Mouse (Mus musculus): ENCODE measurements at regions not wholly inside any gene's neighbourhood (a gene's known extent, or its start where the extent isn't known, plus 50 kb on each side); places are given as distances from the start of the nearest gene placed in this dataset.

DNA sequence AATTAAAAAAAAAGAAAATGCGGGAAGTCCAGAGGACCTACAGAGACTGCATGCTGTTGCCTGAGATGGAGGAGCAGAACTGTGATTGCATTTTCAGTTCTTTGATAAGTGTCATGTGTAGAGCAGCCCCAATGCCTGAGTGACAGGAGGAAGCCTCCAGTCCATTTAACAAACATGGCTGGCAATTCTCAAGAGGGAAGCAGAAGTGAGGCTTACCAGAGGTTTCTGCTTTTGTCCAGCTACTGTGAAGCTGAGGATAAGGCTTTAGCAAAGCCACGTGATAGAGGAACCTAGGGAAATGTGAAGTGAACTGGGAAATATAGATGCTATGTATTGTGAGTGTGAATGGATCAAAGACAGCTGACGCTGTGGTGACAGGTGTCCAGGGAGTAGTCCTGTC is 56.6 kb downstream of the Sucnr1 start:
- no peak for DNase-seq (ENCODE audit: low spot score in 2 of 2)

DNA sequence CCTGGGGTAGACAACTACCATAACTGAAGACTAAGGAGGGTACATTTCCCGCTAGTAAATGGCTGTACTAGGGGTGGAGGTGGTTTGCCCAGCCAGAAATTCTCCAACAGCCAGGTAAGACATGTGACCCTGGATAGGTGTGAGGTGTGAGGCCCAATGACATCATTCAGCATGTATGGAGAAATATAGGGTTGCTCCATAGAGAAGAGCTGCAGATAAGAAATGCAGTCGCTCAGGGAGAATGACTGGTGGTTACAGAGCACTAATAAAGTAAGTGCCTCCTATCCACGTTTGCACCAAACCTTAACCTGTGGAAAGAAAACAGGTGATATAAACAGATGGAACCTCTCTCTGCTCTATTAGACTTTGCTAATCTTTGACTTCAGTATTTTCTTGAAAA is 78.2 kb downstream of the Sucnr1 start:
- no peak for DNase-seq (ENCODE audit: low spot score in 2 of 2)

DNA sequence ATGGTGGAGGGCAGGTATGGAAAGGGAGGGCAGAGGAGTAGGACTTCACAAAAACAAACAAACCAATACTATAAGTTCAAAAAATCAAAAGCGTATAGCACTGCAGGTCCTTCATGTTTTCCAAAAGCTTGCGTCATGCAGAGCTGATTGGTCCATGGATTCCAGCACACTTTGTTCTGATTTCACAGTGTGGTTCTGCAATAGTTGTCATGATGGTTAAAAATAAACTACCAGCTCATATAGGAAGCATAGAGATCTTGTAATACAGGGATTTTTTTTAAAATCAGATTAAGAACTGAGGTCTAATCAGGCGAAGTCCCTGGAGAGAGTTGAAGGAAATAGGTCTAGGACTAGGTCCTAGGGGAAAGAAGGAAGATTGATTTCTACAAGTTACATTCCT is 86.0 kb downstream of the Sucnr1 start:
- DNase-seq (ENCODE audit: low spot score in 2 of 2) = no peak

DNA sequence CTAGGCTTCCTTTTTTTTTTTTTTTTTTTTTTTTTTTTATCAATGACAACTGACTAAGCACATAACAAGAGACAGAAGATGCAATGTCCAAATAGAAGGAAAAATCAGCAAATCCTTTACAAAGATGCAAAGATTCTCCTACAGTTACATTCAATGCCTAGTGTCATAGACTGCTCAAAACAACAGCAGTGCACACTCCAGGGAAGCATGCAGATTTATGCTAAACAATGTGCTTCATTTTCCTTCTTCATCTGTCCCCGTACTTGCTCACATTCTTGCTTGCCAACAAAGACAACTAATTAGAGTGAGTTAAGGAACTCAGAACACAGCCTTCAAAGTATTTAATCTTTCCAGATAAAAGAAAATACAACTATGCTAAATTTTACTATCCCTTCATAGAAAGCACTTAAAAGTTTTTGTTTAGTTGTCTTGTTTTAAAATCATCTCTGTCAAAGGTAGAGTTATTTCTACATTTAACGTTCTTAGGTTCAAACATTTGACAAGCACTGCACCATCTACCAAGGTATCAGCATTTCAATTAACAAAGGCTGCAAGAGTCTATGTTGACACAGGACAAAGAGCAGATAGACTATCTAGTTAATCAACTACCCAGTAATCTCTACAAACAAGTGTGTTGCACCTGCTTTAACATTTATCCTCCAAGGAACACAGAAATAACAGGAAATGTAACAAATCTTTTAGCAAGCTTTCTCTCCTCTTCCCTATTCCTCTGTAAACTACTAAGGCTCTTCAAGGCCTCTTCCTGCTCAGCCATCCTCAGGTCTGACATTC is 86.7 kb downstream of the Sucnr1 start:
- DNase-seq (ENCODE audit: low spot score in 2 of 2) = no peak

DNA sequence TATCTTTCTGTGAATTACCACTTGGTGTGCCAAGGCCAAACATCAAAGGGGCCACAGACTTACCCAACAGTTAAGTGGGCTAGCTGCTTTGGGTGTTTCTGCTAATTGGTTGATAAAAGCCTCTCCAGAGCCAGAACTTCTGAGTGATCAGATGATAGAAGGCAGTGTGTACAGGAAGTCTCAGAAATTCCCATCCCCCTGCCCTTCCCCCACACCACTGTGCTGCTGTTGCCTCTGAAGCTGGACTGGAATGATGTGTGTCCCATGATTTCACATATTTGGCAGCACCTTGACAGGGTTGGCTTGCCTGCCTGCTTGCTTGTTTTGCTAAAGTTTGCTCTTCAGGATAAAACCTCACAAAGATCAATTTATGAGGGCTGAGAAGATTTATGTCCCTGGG is 87.9 kb downstream of the Sucnr1 start:
- DNase-seq (ENCODE audit: low spot score in 2 of 2) = no peak

DNA sequence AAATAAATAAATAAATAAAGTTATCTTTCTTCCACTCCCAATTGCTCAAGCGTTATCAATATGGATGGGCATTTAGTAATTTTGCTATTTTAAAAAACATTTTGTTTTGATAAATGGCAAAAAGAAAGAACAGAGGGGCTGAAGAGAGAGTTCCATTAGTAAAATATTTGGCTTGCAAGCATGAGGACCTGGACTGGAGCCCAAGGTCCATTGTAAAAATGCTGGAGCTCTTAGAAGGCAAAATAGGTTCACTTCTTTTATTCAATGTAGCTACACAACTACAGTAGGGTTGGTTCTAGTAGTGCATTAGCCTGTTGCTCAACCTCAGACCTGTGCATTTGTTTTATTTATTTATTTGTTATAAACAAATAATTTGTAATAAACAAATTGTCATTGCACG is 102.8 kb downstream of the Sucnr1 start:
- no peak for DNase-seq (ENCODE audit: low spot score in 2 of 2)

DNA sequence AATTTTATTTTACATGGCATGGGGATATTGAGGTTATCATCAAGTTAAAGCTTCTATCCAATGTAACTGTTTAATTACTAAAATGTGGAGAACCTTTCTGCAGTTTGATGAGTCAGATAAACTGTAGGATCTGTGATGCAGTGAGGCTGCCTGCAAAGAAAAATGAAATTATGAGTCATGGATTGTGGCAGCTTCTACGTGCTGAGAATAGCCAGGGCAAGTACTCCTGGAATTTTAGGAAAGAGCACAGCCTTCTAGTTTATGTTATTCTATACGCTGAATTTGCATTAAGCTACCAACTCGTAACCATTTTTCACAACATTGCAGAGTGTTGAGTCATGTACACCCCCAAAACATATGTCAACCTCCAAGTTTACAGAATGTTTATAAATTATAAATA is 114.4 kb downstream of the Sucnr1 start:
- peak; percentile 8 to 33 for DNase-seq (ENCODE audit: low spot score in 2 of 2)

DNA sequence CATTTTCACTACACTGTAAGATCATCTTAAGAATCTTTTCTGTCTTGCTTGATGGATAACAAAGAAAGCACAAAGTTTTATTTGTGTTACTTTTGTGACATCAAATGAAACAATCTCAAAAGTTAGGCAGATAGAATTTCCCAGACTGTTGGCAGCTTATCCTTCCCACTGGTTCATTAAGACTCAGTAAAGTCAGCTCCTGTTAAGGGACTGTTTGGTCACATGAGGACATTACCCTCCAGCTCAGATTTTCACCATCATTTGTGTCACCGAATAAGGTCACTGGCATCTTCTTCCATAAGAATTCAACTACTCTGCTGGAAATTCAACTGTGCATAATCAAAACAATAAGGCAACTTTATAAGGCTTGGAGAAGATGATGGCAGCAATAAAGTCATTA is 126.3 kb downstream of the Sucnr1 start:
- no peak for DNase-seq (ENCODE audit: low spot score in 2 of 2)

DNA sequence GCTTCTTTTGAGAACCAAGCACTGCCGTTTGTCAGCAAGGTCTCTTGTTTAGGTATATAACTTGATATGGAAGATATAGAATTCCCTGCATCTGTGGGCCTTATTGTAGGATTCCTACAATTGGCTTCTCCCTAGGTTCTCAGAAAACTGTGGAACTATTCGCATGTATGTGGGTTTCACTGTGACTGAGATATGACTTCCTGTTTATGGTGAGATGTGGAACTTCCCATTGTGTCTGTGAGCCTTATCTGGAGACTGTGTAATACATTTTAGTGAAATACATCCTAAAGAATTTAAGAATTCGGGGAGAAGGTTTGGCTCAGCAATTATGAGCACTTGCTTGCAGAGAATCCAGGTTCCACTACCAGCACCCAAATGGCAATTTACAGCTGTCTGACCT is 137.3 kb downstream of the Sucnr1 start:
- DNase-seq (ENCODE audit: low spot score in 2 of 2) = no peak

DNA sequence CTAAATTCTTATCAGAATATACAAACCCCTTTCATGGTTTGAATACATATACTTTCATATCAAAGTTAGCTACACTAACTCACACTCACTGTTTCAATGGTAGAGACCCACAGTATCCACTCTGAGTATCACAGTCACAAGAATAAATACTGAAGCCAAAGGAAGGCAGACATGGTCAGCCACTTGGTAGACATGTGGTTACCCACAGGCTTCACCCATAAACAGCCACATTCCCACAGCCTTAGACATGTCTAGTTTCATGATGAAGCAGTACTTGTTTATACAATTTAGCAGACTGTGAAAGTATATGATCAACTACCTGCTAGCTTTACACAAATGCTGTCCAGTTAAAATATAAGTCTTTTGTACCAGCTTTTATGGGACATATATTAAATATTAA is 159.0 kb downstream of the Sucnr1 start:
- no peak for DNase-seq (ENCODE audit: low spot score in 2 of 2)

DNA sequence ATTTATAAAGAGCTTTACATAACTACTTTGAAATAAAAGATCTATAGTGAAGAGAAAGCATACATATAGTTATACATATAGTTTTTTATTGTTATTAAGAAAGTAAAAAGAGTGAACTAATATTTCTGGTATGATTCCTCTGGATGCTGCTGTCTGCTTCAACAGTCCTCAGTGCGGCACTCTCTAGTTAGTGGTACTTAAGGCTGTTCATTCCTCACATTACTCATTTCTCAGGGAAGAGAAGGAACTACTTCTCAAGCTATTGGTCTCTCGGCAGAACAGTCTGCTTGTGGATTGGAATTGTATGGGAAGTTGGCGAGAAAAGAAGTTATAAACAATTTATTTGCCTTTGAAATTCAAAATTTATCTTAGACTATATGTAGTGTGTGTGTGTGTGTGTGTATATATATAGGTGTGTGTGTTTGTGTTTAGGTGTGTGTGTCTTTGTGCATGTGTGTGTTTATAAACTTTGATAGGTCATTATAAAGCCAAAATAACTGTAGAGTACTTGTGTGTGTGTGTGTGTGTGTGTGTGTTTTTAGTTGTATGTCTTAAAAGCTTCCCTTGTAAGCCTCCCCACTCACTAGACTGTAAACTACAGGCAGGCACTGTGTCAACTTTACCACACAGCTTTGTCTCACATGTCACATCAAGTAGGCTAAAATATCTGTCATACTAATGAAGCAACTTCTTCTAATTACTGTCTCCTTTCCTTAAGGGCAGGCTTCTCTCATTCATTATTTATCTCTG is 185.2 kb downstream of the Sucnr1 start:
- no peak for DNase-seq (ENCODE audit: low spot score in 2 of 2)

DNA sequence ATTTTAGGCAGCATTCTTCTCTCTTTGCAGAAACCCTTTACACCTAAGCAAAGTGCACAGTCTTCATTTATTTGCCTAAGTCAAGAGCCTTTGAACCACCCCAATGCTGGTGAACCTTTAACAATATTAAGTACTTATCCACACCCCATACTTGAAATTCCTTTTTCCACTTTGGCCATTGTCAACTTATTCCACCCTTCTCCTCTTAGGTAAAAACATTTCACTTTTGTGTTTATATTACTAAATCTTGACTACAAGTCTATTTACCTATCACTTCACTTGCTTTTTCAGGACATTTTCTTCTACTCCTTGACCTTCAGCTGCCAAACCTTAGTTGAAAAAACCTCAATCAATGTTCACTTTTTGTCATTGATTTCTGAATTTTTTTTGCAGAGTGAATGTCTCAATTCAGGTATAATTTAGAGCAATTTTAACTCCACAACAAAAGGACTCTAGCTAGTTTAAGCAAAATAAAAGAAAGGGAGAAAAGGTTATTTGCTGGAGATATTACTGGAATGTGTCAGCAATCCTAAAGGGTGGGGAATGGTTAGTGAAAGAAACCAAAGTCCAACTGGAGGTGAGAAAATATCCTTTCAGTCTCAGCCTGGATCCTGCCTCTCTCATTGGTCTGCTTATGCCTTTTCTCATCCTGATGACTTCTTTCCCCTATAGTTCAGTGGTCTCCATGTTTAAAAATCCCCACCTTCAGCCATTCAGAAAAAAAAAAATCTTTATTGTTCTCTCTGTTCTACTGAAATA is 185.9 kb downstream of the Sucnr1 start:
- DNase-seq (ENCODE audit: low spot score in 2 of 2) = no peak

DNA sequence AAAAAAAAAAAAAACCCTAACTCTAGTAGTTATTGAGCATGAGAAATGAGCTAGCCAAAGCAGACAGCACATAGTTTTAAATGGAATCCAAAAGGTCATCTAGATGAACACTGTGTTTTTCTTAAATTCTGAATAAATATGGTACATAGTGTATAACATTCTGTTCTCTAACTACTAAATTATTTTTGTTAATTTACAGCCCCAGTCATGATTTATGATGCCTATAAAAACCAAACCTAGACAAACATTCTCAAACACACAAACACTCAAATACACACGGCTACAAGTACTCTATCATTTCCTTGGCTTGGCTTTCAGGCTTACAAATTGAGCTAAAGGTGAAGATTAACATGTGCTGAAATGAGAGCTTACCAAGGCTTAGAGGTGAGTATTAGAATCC is 188.8 kb downstream of the Sucnr1 start:
- no peak for DNase-seq (ENCODE audit: low spot score in 2 of 2)

DNA sequence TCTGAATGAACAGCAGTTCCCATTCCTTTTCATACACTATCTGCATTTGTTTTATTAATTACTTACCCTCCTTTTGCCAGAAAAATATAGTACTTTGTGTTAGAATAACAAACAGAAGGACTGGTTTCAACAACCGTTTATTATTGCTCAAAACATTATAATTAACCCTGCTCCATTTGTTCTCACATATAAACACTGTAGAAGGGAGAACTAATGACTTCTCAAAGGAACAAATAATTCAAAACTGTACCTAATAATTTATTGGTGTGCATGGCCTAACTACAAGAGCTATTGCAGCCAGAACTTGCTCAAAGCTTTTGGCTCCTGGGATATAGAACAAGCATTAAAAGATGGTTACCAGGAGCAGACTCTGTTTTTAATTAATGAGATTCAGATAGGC is 192.1 kb downstream of the Sucnr1 start:
- DNase-seq (ENCODE audit: low spot score in 2 of 2) = no peak

DNA sequence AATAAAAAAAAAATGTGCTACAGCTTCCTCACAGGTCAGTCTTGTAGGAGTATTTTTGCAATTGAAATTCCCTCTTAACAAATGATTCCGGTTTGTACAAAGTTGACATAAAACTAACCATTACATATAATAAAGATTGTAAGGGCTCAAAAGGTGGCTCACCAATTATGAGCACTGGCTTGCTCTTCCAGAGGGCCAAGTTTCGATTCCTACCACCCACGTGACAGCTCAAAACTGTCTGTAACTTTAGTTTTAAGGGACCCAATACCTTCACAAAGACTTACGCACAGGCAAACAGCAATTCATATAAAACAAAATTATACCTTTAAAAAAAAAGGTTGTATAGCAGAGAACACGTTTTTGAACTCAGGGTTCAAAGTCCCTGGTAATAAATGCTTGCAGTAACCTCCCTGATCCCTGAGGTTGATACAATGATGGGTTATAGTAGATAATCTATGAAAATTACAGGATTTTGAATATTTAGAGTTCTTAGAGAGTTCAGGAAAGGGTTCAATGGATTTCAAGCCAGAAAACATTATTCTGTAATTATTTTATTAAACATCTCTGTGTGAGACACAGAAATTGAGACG is 193.7 kb downstream of the Sucnr1 start:
- DNase-seq (ENCODE audit: low spot score in 2 of 2) = no peak

DNA sequence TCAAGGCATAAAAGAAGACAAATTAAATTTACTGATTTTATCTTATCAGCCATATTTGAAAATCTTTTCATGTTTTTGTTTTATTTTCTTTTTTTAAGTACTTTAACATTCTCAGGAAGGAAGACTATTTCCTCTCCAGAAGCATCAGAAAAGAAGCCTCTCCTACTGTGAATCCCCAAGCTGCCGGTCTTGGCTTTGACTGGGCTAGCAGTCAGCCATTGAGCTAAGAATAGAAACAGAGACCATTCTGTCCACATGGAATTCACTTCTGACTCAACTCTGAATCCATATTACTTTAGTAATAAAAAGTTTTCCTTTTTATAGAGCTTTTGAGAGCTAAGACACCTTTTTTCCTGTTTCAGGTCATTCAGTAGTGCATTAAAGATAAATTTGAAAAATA is 194.8 kb upstream of the Mbnl1 start:
- no peak for DNase-seq (ENCODE audit: low spot score in 2 of 2)

DNA sequence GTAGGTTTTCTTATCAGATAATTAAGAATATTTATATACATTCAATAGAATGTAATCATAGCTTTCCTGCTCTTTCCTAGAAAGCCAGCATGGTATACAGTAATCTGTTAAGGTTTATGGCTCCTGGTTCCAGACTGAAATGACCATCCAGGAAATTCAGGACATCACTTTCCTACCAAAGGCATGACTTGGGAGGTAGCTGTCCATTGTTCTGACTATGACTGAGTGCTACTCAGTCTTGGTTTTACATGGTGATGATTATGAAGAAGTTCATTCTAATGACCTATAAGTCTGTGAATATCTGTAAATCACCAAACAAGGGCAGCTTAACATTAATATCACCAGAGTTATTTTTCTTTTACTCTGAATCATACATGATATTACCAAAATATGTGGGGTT is 191.4 kb upstream of the Mbnl1 start:
- no peak for DNase-seq (ENCODE audit: low spot score in 2 of 2)

DNA sequence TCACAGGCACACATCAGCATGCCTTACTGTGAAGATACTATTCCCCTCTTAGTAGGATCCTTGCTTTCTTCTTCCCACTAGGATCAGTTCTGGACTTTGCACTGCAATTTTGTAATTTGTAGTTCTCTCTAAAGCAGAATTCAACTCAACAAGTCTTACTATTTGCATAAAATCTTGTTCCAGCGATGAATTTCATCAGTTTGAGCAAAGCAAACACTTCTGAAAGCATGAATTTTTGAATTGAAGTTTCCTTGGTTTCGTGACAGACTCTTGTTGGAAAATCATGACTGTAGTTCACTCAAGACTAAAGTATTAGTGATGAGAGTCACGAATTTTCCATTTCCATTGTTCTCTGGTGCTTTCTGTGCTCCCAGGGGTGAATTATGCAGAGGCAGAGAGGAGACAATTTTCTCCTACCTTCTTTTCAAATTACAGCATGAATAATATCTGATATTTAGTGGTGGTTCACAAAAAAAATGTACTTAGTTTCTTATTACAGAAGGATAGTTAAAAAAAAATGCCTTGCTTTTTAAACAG is 190.6 kb upstream of the Mbnl1 start:
- peak in 1 of 2 experiments; percentile 11 for DNase-seq (ENCODE audit: low spot score in 2 of 2)

DNA sequence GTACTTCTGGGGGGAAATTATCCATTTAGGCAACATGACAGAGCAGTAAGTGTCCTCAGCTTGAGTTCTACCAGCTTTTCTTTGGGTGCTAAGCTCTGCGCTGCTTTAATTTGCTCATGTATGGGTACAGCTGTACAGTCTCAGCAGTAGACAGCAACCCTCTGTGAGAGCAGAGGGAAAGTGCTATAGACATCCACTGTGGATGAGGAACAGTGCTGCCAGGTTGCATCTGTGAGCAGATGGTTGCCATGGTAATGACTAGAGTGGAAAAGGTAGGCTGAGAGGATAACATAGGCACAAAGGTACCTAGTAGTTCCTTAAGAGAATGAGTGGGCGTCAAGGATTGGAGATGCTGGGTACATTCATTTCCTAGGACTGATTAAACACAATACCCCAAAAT is 180.5 kb upstream of the Mbnl1 start:
- DNase-seq (ENCODE audit: low spot score in 2 of 2) = peak; percentile 55 to 72

DNA sequence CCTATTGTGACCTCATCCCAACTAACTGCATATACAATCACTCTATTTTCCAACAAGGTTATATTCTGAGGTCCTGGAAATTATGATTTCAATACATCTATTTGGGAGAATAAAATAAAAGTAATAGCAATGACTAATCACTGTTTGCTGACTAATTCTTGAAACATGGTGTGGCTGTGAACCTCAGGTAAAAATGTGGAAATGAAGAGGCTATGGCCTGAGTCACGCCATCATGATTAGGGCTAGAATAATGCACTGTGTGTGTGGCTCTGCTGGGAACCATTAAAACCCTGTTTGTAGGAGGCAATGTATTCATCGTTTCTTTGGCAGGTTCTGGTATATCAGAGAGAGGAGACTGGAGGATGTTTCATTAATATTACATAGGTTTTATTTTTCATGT is 179.7 kb upstream of the Mbnl1 start:
- no peak for DNase-seq (ENCODE audit: low spot score in 2 of 2)

DNA sequence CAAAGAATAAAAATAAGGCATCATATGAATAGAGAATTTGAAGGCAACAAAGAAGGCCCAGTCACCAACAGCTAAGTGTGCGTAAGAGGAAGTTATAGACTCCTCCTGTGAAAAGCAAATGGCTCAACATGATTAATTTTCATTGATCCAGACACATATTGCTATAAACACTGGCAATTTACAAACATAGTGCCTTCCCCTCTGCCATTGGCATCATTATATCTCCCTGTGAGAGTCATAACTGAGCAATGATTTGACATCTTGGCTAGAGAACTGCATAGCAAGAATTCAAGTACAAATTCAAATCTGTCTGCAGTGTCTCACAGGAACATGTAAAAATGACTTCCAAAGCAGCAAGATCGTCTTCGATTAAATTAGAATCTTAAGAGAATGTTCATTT is 167.2 kb upstream of the Mbnl1 start:
- DNase-seq (ENCODE audit: low spot score in 2 of 2) = no peak

DNA sequence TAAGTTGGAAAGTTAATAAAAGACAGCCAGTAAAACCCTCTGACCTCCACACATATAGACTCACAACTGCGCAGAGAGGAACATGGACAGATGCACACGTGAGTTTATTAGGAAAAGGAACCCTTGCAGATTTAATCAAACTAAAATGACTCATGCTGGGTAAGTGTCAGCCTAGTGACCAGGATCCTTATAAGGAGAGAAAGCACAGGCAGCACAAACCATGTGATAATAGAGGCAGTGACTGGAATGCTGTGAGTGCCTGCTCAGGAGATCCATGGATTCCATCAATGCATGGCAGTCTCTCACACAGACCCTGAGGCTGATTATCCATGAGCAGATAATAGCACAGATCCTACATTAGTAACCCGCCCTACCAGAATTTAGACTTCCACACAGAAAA is 162.2 kb upstream of the Mbnl1 start:
- no peak for DNase-seq (ENCODE audit: low spot score in 2 of 2)
